Mouse (Mus musculus): ENCODE results near the gene Khdc1b. TPM values are rescaled to one million over a fixed set of nuclear protein-coding genes. Genes with fewer than 3 reads are reported as not detected.

Khdc1b gene
- polyA plus RNA-seq, 1 experiment from 2014 or later, result not detected

Other genes with a start within 250 kb of the Khdc1b start
- 6.7 and 7.9 TPM in 2 replicates for gene Tmem14a, start 165.0 kb upstream of the Khdc1b start, polyA plus RNA-seq (2014; fragmentation: Nextera tagmentation; extraction: Ambion mirVana)
- gene Gsta3, start 143.0 kb upstream of the Khdc1b start, polyA plus RNA-seq (2014; fragmentation: Nextera tagmentation; extraction: Ambion mirVana), result 0.17 and 0.30 TPM in 2 replicates
- gene Khdc1a, start 33.9 kb upstream of the Khdc1b start, polyA plus RNA-seq (2014; fragmentation: Nextera tagmentation; extraction: Ambion mirVana), result not detected in 2 replicates
- not detected in 2 replicates for gene Khdc1c, start 15.2 kb upstream of the Khdc1b start, polyA plus RNA-seq (2014; fragmentation: Nextera tagmentation; extraction: Ambion mirVana)